Mouse (Mus musculus): ENCODE measurements at regions not wholly inside any gene's neighbourhood (a gene's known extent, or its start where the extent isn't known, plus 50 kb on each side); places are given as distances from the start of the nearest gene placed in this dataset.

GRCm38 (mm10) chr2:48473102-48473501, 340.8 kb upstream of the Acvr2a start:
- 28% methylated on average over 3 of the region's 3 CpGs for WGBS (ENCODE audit: insufficient replicate concordance)
- Histone ChIP-seq H3K9me3 (ENCODE audit: control insufficient read depth, low read length) (no peaks in the 10 kb centered on the region), H3K9ac (replicated peaks) (no peak overlapping the region), H3K4me1 (replicated peaks; ENCODE audit: control insufficient read depth in 2 of 2, insufficient read depth in 2 of 2, low read length in 1 of 2) (no peaks in the 10 kb centered on the region), H3K27me3 (ENCODE audit: control insufficient read depth, insufficient read depth, low read length) (no peaks in the 10 kb centered on the region), H3K36me3 (replicated peaks; ENCODE audit: control insufficient read depth, insufficient read depth, low read depth) (no peaks in the 10 kb centered on the region), H3K27ac (no peak overlapping the region), H3K4me2 (ENCODE audit: low read depth) (no peak overlapping the region), H3K4me3 (ENCODE audit: insufficient read depth in 1 of 2, low read depth in 2 of 2, low read length in 2 of 2) (no peak overlapping the region)
- ATAC-seq (ENCODE audit: insufficient read depth) = no peak
- TF ChIP-seq EP300 (IDR thresholded peaks at IDR 0.05; ENCODE audit: low read depth) (no peak), CTCF (IDR thresholded peaks at IDR 0.05; ENCODE audit: low read depth) (no peak)
- DNase-seq (ENCODE audit: low read depth in 3 of 3, low spot score in 3 of 3) = no peak

GRCm38 (mm10) chr2:48474642-48475041, 339.3 kb upstream of the Acvr2a start:
- 53% methylated on average over 4 of the region's 4 CpGs for WGBS (ENCODE audit: insufficient replicate concordance)
- DNase-seq (ENCODE audit: low read depth in 3 of 3, low spot score in 3 of 3) = no peak
- no peak overlapping the region for H3K27ac ChIP-seq

GRCm38 (mm10) chr2:48476777-48477176, 337.1 kb upstream of the Acvr2a start:
- no peaks in the 10 kb centered on the region for H3K36me3 ChIP-seq (replicated peaks; ENCODE audit: control insufficient read depth, insufficient read depth, low read depth)
- 29% methylated on average over 3 of the region's 3 CpGs for WGBS (ENCODE audit: insufficient replicate concordance)
- H3K4me2 ChIP-seq (ENCODE audit: low read depth) = no peak overlapping the region
- no peaks in the 10 kb centered on the region for H3K27me3 ChIP-seq (ENCODE audit: control insufficient read depth, insufficient read depth, low read length)
- H3K4me3 ChIP-seq (ENCODE audit: insufficient read depth in 1 of 2, low read depth in 2 of 2, low read length in 2 of 2) = no peak overlapping the region
- DNase-seq (ENCODE audit: low read depth in 3 of 3, low spot score in 3 of 3) (no peak), ATAC-seq (ENCODE audit: insufficient read depth) (no peak)
- H3K9ac ChIP-seq (replicated peaks) = no peak overlapping the region
- no peak overlapping the region for H3K27ac ChIP-seq
- no peaks in the 10 kb centered on the region for H3K4me1 ChIP-seq (replicated peaks; ENCODE audit: control insufficient read depth in 2 of 2, insufficient read depth in 2 of 2, low read length in 1 of 2)
- H3K9me3 ChIP-seq (ENCODE audit: control insufficient read depth, low read length) = no peaks in the 10 kb centered on the region
- TF ChIP-seq CTCF (IDR thresholded peaks at IDR 0.05; ENCODE audit: low read depth) (no peak), EP300 (IDR thresholded peaks at IDR 0.05; ENCODE audit: low read depth) (no peak)

More at GRCm38 (mm10) chr2:48474642-48475041, 339.3 kb upstream of the Acvr2a start:
- ATAC-seq (ENCODE audit: insufficient read depth) = no peak
- Histone ChIP-seq H3K27me3 (ENCODE audit: control insufficient read depth, insufficient read depth, low read length) (no peaks in the 10 kb centered on the region), H3K4me1 (replicated peaks; ENCODE audit: control insufficient read depth in 2 of 2, insufficient read depth in 2 of 2, low read length in 1 of 2) (no peaks in the 10 kb centered on the region), H3K9ac (replicated peaks) (no peak overlapping the region), H3K36me3 (replicated peaks; ENCODE audit: control insufficient read depth, insufficient read depth, low read depth) (no peaks in the 10 kb centered on the region), H3K4me2 (ENCODE audit: low read depth) (no peak overlapping the region), H3K9me3 (ENCODE audit: control insufficient read depth, low read length) (no peaks in the 10 kb centered on the region), H3K4me3 (ENCODE audit: insufficient read depth in 1 of 2, low read depth in 2 of 2, low read length in 2 of 2) (no peak overlapping the region)
- TF ChIP-seq EP300 (IDR thresholded peaks at IDR 0.05; ENCODE audit: low read depth) (no peak), CTCF (IDR thresholded peaks at IDR 0.05; ENCODE audit: low read depth) (no peak)

- ATAC-seq (ENCODE audit: insufficient read depth) (no peak), DNase-seq (ENCODE audit: low read depth in 3 of 3, low spot score in 3 of 3) (no peak)
- no peak overlapping the region for H3K9ac ChIP-seq (replicated peaks)
- H3K36me3 ChIP-seq (replicated peaks; ENCODE audit: control insufficient read depth, insufficient read depth, low read depth) = no peaks in the 10 kb centered on the region
- no peak overlapping the region for H3K27ac ChIP-seq
- H3K4me3 ChIP-seq (ENCODE audit: insufficient read depth in 1 of 2, low read depth in 2 of 2, low read length in 2 of 2) = no peak overlapping the region
- no peak overlapping the region for H3K4me2 ChIP-seq (ENCODE audit: low read depth)
- TF ChIP-seq CTCF (IDR thresholded peaks at IDR 0.05; ENCODE audit: low read depth) (no peak), EP300 (IDR thresholded peaks at IDR 0.05; ENCODE audit: low read depth) (no peak)
- H3K27me3 ChIP-seq (ENCODE audit: control insufficient read depth, insufficient read depth, low read length) = no peaks in the 10 kb centered on the region
- H3K9me3 ChIP-seq (ENCODE audit: control insufficient read depth, low read length) = no peaks in the 10 kb centered on the region
- no peaks in the 10 kb centered on the region for H3K4me1 ChIP-seq (replicated peaks; ENCODE audit: control insufficient read depth in 2 of 2, insufficient read depth in 2 of 2, low read length in 1 of 2)
- 68% methylated on average over 2 of the region's 2 CpGs for WGBS (ENCODE audit: insufficient replicate concordance)
Observed at GRCm38 (mm10) chr2:48477336-48477735, 336.6 kb upstream of the Acvr2a start.

- Histone ChIP-seq H3K27ac (no peak overlapping the region), H3K9me3 (ENCODE audit: control insufficient read depth, low read length) (no peaks in the 10 kb centered on the region), H3K4me2 (ENCODE audit: low read depth) (no peak overlapping the region), H3K27me3 (ENCODE audit: control insufficient read depth, insufficient read depth, low read length) (no peaks in the 10 kb centered on the region), H3K4me1 (replicated peaks; ENCODE audit: control insufficient read depth in 2 of 2, insufficient read depth in 2 of 2, low read length in 1 of 2) (no peaks in the 10 kb centered on the region), H3K9ac (replicated peaks) (no peak overlapping the region), H3K36me3 (replicated peaks; ENCODE audit: control insufficient read depth, insufficient read depth, low read depth) (no peaks in the 10 kb centered on the region), H3K4me3 (ENCODE audit: insufficient read depth in 1 of 2, low read depth in 2 of 2, low read length in 2 of 2) (no peak overlapping the region)
- TF ChIP-seq EP300 (IDR thresholded peaks at IDR 0.05; ENCODE audit: low read depth) (no peak), CTCF (IDR thresholded peaks at IDR 0.05; ENCODE audit: low read depth) (no peak)
- WGBS (ENCODE audit: insufficient replicate concordance) = 71% methylated on average over 1 of the region's 1 CpGs
- DNase-seq (ENCODE audit: low read depth in 3 of 3, low spot score in 3 of 3) (no peak), ATAC-seq (ENCODE audit: insufficient read depth) (no peak)
Observed at GRCm38 (mm10) chr2:48479601-48480000, 334.3 kb upstream of the Acvr2a start.

Measured in liver, embryonic 14.5 days (tissue).